Mouse (Mus musculus) MEL (cell line): ENCODE data around the gene Grin3b. TPM values are rescaled to one million over a fixed set of nuclear protein-coding genes. Genes with fewer than 3 reads are reported as not detected.

Source experiments
- DNase-seq: peaks from one replicate; pipeline ENCODE4 v3.0.0; 2011; ENCODE audit warnings: low read depth, low spot score
- H3K27ac ChIP-seq: 2 replicates; pipeline ENCODE4 v1.5.1; 2012; ENCODE audit warnings: low read depth, mild to moderate bottlenecking, control low read depth, low read length, moderate library complexity; ENCODE audit not compliant: control insufficient read depth
- H3K27me3 ChIP-seq, 2 experiments: fragments of 150-350 bp in 1 of 2; sonication (generic) in 1 of 2; 2 replicates each; pipeline ENCODE4 v1.6.1; 2012; ENCODE audit warnings: low read length in 2 of 2, mild to moderate bottlenecking in 2 of 2, improper control_type of control experiment in 1 of 2, moderate library complexity in 1 of 2; ENCODE audit not compliant: insufficient read depth in 2 of 2, control insufficient read depth in 1 of 2
- H3K36me3 ChIP-seq, 2 experiments: 2 replicates each; pipeline ENCODE4 v1.6.1; 2012 to 2014; ENCODE audit warnings: low read length in 2 of 2, improper control_type of control experiment in 1 of 2, inconsistent platforms in 1 of 2, mild to moderate bottlenecking in 1 of 2; ENCODE audit not compliant: insufficient read depth in 2 of 2, control insufficient read depth in 1 of 2
- H3K4me1 ChIP-seq, 2 experiments: fragments of 150-350 bp in 1 of 2; sonication (generic) in 1 of 2; 2 replicates each; pipeline ENCODE4 v1.6.1; 2012; ENCODE audit warnings: low read length in 2 of 2, improper control_type of control experiment in 1 of 2, mild to moderate bottlenecking in 1 of 2; ENCODE audit not compliant: insufficient read depth in 2 of 2, control insufficient read depth in 1 of 2
- H3K4me3 ChIP-seq, 2 experiments: fragments of 150-350 bp in 1 of 2; sonication (generic) in 1 of 2; 2 replicates each; pipeline ENCODE4 v1.5.1; 2012; ENCODE audit warnings: low read depth in 2 of 2, low read length in 2 of 2, mild to moderate bottlenecking in 2 of 2, moderate library complexity in 2 of 2, control low read depth in 1 of 2, improper control_type of control experiment in 1 of 2; ENCODE audit not compliant: control insufficient read depth in 1 of 2, insufficient read depth in 1 of 2
- H3K79me2 ChIP-seq: 2 replicates; pipeline ENCODE4 v1.6.1; 2012; ENCODE audit warnings: mild to moderate bottlenecking, low read length, moderate library complexity; ENCODE audit not compliant: control insufficient read depth, poor library complexity, insufficient read depth
- H3K9ac ChIP-seq: 2 replicates; pipeline ENCODE4 v1.6.1; 2012; ENCODE audit warnings: low read depth, mild to moderate bottlenecking, control low read depth, low read length, moderate library complexity; ENCODE audit not compliant: control insufficient read depth, poor library complexity, severe bottlenecking
- H3K9me3 ChIP-seq: fragments of 150-350 bp; sonication (generic); replicated peaks from 2 replicates; pipeline ENCODE4 v1.6.1; 2012; ENCODE audit warnings: mild to moderate bottlenecking, low read length, improper control_type of control experiment, moderate library complexity; ENCODE audit not compliant: insufficient read depth
- BHLHE40 ChIP-seq: IDR thresholded peaks from 2 replicates; pipeline ENCODE4 v1.6.1; 2012; ENCODE audit warnings: low read depth, mild to moderate bottlenecking, inconsistent platforms, low read length, improper control_type of control experiment, borderline replicate concordance
- CHD1 ChIP-seq: IDR thresholded peaks from 2 replicates; pipeline ENCODE4 v1.6.1; 2012; ENCODE audit warnings: low read depth, mild to moderate bottlenecking, inconsistent platforms, low read length, improper control_type of control experiment
- CHD2 ChIP-seq: IDR thresholded peaks from 2 replicates; pipeline ENCODE4 v1.6.1; 2011; ENCODE audit warnings: low read length, improper control_type of control experiment
- CTCF ChIP-seq, 3 experiments: IDR thresholded peaks in 2 of 3; conservative IDR thresholded peaks in 1 of 3; 2 replicates each; pipeline ENCODE4 v1.5.1; 2011 to 2012; ENCODE audit warnings: low read length in 3 of 3, low read depth in 2 of 3, mild to moderate bottlenecking in 2 of 3, improper control_type of control experiment in 1 of 3, inconsistent platforms in 1 of 3, mixed read lengths in 1 of 3, moderate library complexity in 1 of 3; ENCODE audit not compliant: control insufficient read depth in 1 of 3, insufficient read depth in 1 of 3, poor library complexity in 1 of 3, severe bottlenecking in 1 of 3
- E2F4 ChIP-seq: IDR thresholded peaks from 2 replicates; pipeline ENCODE4 v1.6.1; 2011; ENCODE audit warnings: low read depth, low read length, improper control_type of control experiment, borderline replicate concordance
- ELF1 ChIP-seq: IDR thresholded peaks from 2 replicates; pipeline ENCODE4 v1.6.1; 2014; ENCODE audit warnings: low read depth, mild to moderate bottlenecking, inconsistent platforms, low read length, improper control_type of control experiment, moderate library complexity
- ETS1 ChIP-seq: IDR thresholded peaks from 2 replicates; pipeline ENCODE4 v1.6.1; 2012; ENCODE audit warnings: low read depth, mild to moderate bottlenecking, inconsistent platforms, low read length, improper control_type of control experiment, moderate library complexity
- MAX ChIP-seq: IDR thresholded peaks from 2 replicates; pipeline ENCODE4 v1.6.1; 2011; ENCODE audit warnings: low read length, improper control_type of control experiment
- MXI1 ChIP-seq: IDR thresholded peaks from 2 replicates; pipeline ENCODE4 v1.6.1; 2011; ENCODE audit warnings: mild to moderate bottlenecking, low read depth, low read length, improper control_type of control experiment
- MYC ChIP-seq: IDR thresholded peaks from 2 replicates; pipeline ENCODE4 v1.6.1; 2011; ENCODE audit warnings: low read depth, mild to moderate bottlenecking, low read length, improper control_type of control experiment, moderate library complexity
- NELFE ChIP-seq: IDR thresholded peaks from 2 replicates; pipeline ENCODE4 v1.6.1; 2011; ENCODE audit warnings: low read depth, low read length, improper control_type of control experiment
- NRF1 ChIP-seq: IDR thresholded peaks from 2 replicates; pipeline ENCODE4 v1.6.1; 2014; ENCODE audit warnings: low read depth, mild to moderate bottlenecking, inconsistent platforms, low read length, improper control_type of control experiment, moderate library complexity; ENCODE audit not compliant: poor library complexity, insufficient read depth, severe bottlenecking
- POLR2A ChIP-seq, 2 experiments: IDR thresholded peaks; 2 replicates each; pipeline ENCODE4 v1.6.1; 2011 to 2012; ENCODE audit warnings: low read length in 2 of 2, mild to moderate bottlenecking in 2 of 2, control low read depth in 1 of 2, improper control_type of control experiment in 1 of 2, low read depth in 1 of 2, moderate library complexity in 1 of 2; ENCODE audit not compliant: control insufficient read depth in 1 of 2, insufficient read depth in 1 of 2, poor library complexity in 1 of 2
- POLR2AphosphoS2 ChIP-seq: IDR thresholded peaks from 2 replicates; pipeline ENCODE4 v1.6.1; 2011; ENCODE audit warnings: low read length, improper control_type of control experiment
- POLR2AphosphoS5 ChIP-seq: IDR thresholded peaks from 2 replicates; pipeline ENCODE4 v1.6.1; 2012; ENCODE audit warnings: low read depth, borderline replicate concordance, mild to moderate bottlenecking, inconsistent platforms, low read length, moderate library complexity, mixed read lengths
- RAD21 ChIP-seq: IDR thresholded peaks from 2 replicates; pipeline ENCODE4 v1.6.1; 2011; ENCODE audit warnings: mild to moderate bottlenecking, low read depth, low read length, improper control_type of control experiment
- SIN3A ChIP-seq: IDR thresholded peaks from 2 replicates; pipeline ENCODE4 v1.6.1; 2012; ENCODE audit warnings: low read length, improper control_type of control experiment, inconsistent platforms
- SMC3 ChIP-seq: IDR thresholded peaks from 2 replicates; pipeline ENCODE4 v1.6.1; 2011; ENCODE audit warnings: low read depth, low read length, improper control_type of control experiment
- TBP ChIP-seq: IDR thresholded peaks from 2 replicates; pipeline ENCODE4 v1.8.0; 2011; ENCODE audit warnings: low read depth, low read length, improper control_type of control experiment
- UBTF ChIP-seq: IDR thresholded peaks from 2 replicates; pipeline ENCODE4 v1.6.1; 2012; ENCODE audit warnings: low read depth, mild to moderate bottlenecking, inconsistent platforms, low read length, improper control_type of control experiment, moderate library complexity, borderline replicate concordance; ENCODE audit not compliant: insufficient read depth
- USF1 ChIP-seq: IDR thresholded peaks from 2 replicates; pipeline ENCODE4 v1.6.1; 2014; ENCODE audit warnings: low read depth, mild to moderate bottlenecking, inconsistent platforms, low read length, improper control_type of control experiment, moderate library complexity
- USF2 ChIP-seq, 2 experiments: IDR thresholded peaks; 2 replicates each; pipeline ENCODE4 v1.6.1; 2011 to 2012; ENCODE audit warnings: improper control_type of control experiment in 2 of 2, low read length in 2 of 2, borderline replicate concordance in 1 of 2, inconsistent platforms in 1 of 2, low read depth in 1 of 2, mild to moderate bottlenecking in 1 of 2; ENCODE audit not compliant: insufficient read depth in 1 of 2
- ZC3H11A ChIP-seq: IDR thresholded peaks from 2 replicates; pipeline ENCODE4 v1.6.1; 2012; ENCODE audit warnings: low read depth, mild to moderate bottlenecking, inconsistent platforms, low read length, improper control_type of control experiment
- ZNF384 ChIP-seq: IDR thresholded peaks from 2 replicates; pipeline ENCODE4 v1.6.1; 2012; ENCODE audit warnings: low read depth, mild to moderate bottlenecking, inconsistent platforms, low read length, improper control_type of control experiment
- polyA plus RNA-seq, 2 experiments: library from polyadenylated mRNA; stranded (reverse) in 1 of 2; unstranded in 1 of 2; fragments of >175 nt in 1 of 2; fragments of >200 nt in 1 of 2; gene quantifications; 2 replicates each; pipeline versions ENCODE4 v1.2.1 to v1.2.4; 2012; ENCODE audit warnings: low replicate concordance in 2 of 2, low read depth in 1 of 2; ENCODE audit not compliant: insufficient read length in 2 of 2, insufficient read depth in 1 of 2, missing spikeins in 1 of 2
- total RNA-seq: library from RNA; depleted of rRNA; stranded (reverse); fragments of 300-350 nt; gene quantifications from 2 replicates; pipeline ENCODE4 v1.2.3, GENCODE M21; 2012

Grin3b gene
- total and polyA plus RNA-seq, 3 experiments, result 0.42 to 1.1 TPM; not detected in 1

DNA sequence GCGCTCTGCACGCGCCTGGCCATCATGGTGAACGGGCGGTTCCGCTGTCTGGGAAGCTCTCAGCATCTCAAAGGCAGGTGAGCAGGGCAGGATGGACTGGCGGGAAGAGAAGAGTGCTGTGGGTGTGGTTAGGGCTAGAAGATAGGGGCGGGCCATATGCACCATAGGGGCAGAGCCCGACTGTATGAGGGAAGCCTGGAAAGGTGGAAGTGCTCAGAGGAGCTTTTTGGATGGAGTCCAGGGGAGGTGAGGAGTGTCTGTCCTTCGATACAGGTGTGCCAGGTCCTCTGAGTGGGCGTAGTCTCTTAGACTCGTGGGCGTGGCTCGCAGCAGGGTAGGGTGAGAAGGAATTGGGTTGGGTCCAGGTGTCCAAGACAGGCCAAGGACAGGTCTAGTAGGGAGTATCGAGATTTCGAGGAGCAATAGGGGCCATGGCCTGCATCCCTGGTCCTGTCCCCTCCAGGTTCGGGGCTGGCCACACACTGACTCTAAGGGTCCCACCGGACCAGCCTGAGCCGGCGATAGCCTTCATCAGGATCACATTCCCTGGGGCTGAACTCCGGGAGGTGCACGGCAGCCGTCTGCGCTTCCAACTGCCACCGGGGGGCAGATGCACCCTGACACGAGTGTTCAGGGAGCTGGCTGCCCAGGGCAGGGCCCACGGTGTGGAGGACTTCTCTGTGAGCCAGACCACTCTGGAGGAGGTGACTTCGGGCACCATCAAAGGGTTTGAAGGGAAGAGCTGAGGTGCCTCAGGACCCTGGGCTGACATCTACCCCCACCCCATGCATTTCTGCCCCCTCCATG lies 44.2 kb downstream of the Grin3b start:
- Histone ChIP-seq H3K9me3 (no peaks in the 10 kb centered on the region), H3K4me3 (no peak overlapping the region), H3K27ac (no peak overlapping the region), H3K79me2 (peaks cover 12% of the 10 kb centered on the region), H3K4me1 (peaks cover 10 to 19% of the 10 kb centered on the region in 2 experiments), H3K36me3 (peaks cover 8 to 11% of the 10 kb centered on the region in 2 experiments), H3K9ac (no peak overlapping the region), H3K27me3 (no peaks in the 10 kb centered on the region)
- DNase-seq, result peak; percentile 37
- TF ChIP-seq CTCF (IDR thresholded peaks at IDR 0.05 in 2 of 3, conservative IDR thresholded peaks at IDR 0.05 in 1 of 3; ENCODE audit: control insufficient read depth in 1 of 3, insufficient read depth in 1 of 3, low read depth in 2 of 3, low read length in 3 of 3, poor library complexity in 1 of 3, severe bottlenecking in 1 of 3), result peak; percentile 43 to 64 (median 56)
- peak; percentile 40 for TF ChIP-seq RAD21
- no peak for TF ChIP-seq USF2 (IDR thresholded peaks at IDR 0.05; ENCODE audit: borderline replicate concordance in 1 of 2, insufficient read depth in 1 of 2, low read depth in 1 of 2, low read length in 2 of 2)
- peak; percentile 47 for TF ChIP-seq SMC3
- peak; percentile 28; the same call in 1 of the 2 replicates for TF ChIP-seq ZC3H11A
- TF ChIP-seq USF1, result no peak
- TF ChIP-seq CHD2, result no peak

DNA sequence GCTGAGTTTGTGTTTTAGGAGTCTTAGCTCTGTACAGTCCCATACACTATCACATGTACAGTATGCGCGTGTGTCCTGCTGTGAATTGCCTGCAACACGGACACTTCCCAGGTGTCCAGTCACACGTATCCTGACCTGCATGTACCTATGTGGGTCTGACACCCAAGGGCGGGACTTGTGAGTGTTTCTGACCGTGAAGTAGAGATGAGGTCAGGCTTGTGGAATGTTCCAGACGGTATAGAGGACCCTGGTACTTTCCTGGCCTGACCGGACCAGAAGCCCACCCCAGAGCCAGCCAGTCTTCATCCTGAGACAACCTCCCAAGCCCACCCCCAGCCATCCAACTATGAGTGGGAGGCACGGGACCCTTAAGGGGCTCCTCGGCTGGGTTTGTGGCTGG lies 45.1 kb downstream of the Grin3b start:
- no peaks in the 10 kb centered on the region for H3K9me3 ChIP-seq
- TF ChIP-seq MXI1 (no peak), NRF1 (no peak), ZNF384 (no peak), NELFE (no peak), MAX (no peak)
- TF ChIP-seq, all 39 proteins: peak for 0
- peaks cover 10 to 19% of the 10 kb centered on the region in 2 experiments for H3K4me1 ChIP-seq
- no peak overlapping the region for H3K4me3 ChIP-seq
- no peak overlapping the region for H3K27ac ChIP-seq
- DNase-seq, result no peak
- H3K9ac ChIP-seq, result no peak overlapping the region
- peaks cover 2 to 11% of the 10 kb centered on the region in 2 experiments; a peak in 3 of 4 replicates for H3K36me3 ChIP-seq
- no peaks in the 10 kb centered on the region for H3K27me3 ChIP-seq
- peaks cover 12% of the 10 kb centered on the region for H3K79me2 ChIP-seq

DNA sequence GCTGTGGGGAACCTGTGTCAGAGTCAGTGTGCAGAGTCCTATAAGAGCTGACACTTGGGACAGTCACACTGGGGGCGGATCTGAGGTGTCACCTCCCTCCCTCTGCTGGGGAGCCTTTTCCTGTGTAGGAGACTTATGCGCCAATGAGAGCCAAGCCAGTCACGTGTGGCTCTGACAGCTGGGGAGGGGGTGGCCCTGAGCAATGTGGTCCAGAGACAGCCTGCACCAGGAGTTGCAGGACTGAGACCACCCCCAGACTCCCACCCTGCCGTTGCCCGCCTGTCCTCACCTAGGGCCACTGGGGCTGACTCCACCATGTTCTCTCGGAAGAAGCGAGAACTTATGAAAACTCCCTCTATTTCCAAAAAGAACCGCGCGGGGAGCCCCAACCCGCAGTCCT lies 46.0 kb downstream of the Grin3b start, which contains the start of gene Arhgap45:
Arhgap45 (plus strand) TSS at position 143 of the 400 bp plus-strand sequence.
- Histone ChIP-seq H3K79me2 (peaks cover 12% of the 10 kb centered on the region), H3K36me3 (peaks cover 0 to 11% of the 10 kb centered on the region in 2 experiments; a peak in 3 of 4 replicates), H3K27me3 (no peaks in the 10 kb centered on the region), H3K4me3 (peak within 1 kb of the TSS; percentile 74 to 98), H3K9ac (peak within 1 kb of the TSS; percentile 84), H3K4me1 (peaks cover 10 to 19% of the 10 kb centered on the region in 2 experiments), H3K27ac (peak within 1 kb of the TSS; percentile 80), H3K9me3 (no peaks in the 10 kb centered on the region)
- peak; percentile 93 for DNase-seq
- TF ChIP-seq NELFE (peak; percentile 63), ELF1 (peak; percentile 58; the same call in 1 of the 2 replicates), CHD1 (no peak), TBP (peak; percentile 62; the same call in 1 of the 2 replicates), POLR2AphosphoS5 (no peak; the same call in 1 of the 2 replicates), USF2 (IDR thresholded peaks at IDR 0.05; ENCODE audit: borderline replicate concordance in 1 of 2, insufficient read depth in 1 of 2, low read depth in 1 of 2, low read length in 2 of 2) (peak; percentile 48 to 87; a peak in 3 of 4 replicates), BHLHE40 (peak; percentile 95), USF1 (peak; percentile 98), MYC (peak; percentile 66), ETS1 (peak; percentile 58), SIN3A (peak; percentile 97), UBTF (no peak), POLR2A (IDR thresholded peaks at IDR 0.05; ENCODE audit: control insufficient read depth in 1 of 2, insufficient read depth in 1 of 2, low read depth in 1 of 2, low read length in 2 of 2, poor library complexity in 1 of 2) (peak in 1 of 2 experiments; percentile 62; a peak in 1 of 4 replicates), POLR2AphosphoS2 (peak; percentile 63; the same call in 1 of the 2 replicates), NRF1 (no peak), E2F4 (no peak)
